Mouse (Mus musculus) heart, postnatal 0 days (tissue): ENCODE measurements around the gene BC048562.

Experiments used
- CTCF ChIP-seq: IDR thresholded peaks from 2 replicates; pipeline ENCODE4 v1.5.1; 2016; ENCODE audit warnings: antibody characterized with exemption, control low read depth, low read depth
- EP300 ChIP-seq: IDR thresholded peaks from 2 replicates; pipeline ENCODE4 v1.6.1; 2016; ENCODE audit warnings: antibody characterized with exemption, low read depth

DNA sequence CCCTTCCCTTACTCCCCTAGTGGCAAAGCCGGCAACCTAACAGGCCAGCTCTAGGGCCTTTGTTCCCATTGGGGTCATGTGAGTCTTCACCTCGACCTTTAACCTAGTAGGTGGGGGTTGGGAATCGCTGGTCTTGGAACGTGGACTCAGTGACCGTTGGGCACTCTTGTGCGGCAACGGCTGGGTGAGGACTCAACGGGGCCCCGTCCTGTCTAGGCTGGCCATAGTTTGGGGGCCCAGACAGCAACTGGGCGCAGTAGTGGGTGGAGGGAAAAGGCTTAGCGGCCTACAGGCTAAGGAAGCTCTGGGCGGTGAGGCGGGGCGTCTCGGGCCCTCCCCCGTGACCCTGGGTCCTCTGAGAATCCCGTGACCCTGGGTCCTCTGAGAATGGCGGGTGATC is 43.6 kb upstream of the BC048562 start, which contains the start of gene 1700102P08Rik:
- TF ChIP-seq CTCF (no peak), EP300 (no peak)
